Mouse (Mus musculus) monocyte, adult 5-6 weeks (primary cell): ENCODE data around the gene Ranbp9. TPM values are rescaled to one million over a fixed set of nuclear protein-coding genes. Genes with fewer than 3 reads are reported as not detected.

ENCODE experiments used
- ATAC-seq: fragments of 153-309, 156-312 bp; replicated peaks from 2 replicates; pipeline ENCODE4 v1.8.0; 2017; ENCODE audit warnings: mild to moderate bottlenecking; ENCODE audit not compliant: low TSS enrichment, insufficient number of reproducible peaks, severe bottlenecking, poor library complexity, low FRiP score
- total RNA-seq: library from RNA; stranded (forward); fragments of 200-1000, 200-491, 200-594 nt; gene quantifications from 3 replicates; pipeline ENCODE4 v1.2.3, GENCODE M21; 2017

Gene Ranbp9
- total RNA-seq, 1 experiment from 2014 or later = 109 TPM

GRCm38 (mm10) chr13:43398297-43399080, 82.6 kb downstream of the Ranbp9 start, which contains the start of gene Nol7:
Gene Nol7 (plus strand): TSS chr13:43398390.
- peak; percentile 96 for ATAC-seq

GRCm38 (mm10) chr13:43397700-43398296, 83.3 kb downstream of the Ranbp9 start:
- ATAC-seq = no peak

GRCm38 (mm10) chr13:43385321-43385720, 95.8 kb downstream of the Ranbp9 start:
- ATAC-seq = no peak

GRCm38 (mm10) chr13:43379989-43380388, 101.1 kb downstream of the Ranbp9 start:
- no peak for ATAC-seq

- ATAC-seq = no peak
Observed at GRCm38 (mm10) chr13:43374918-43375432, 106.1 kb downstream of the Ranbp9 start.

- no peak for ATAC-seq
Observed at GRCm38 (mm10) chr13:43374205-43374604, 106.9 kb downstream of the Ranbp9 start.

- no peak for ATAC-seq
Observed at GRCm38 (mm10) chr13:43372892-43373291, 108.2 kb downstream of the Ranbp9 start.

GRCm38 (mm10) chr13:43370063-43370462, 111.0 kb downstream of the Ranbp9 start:
- no peak for ATAC-seq

GRCm38 (mm10) chr13:43365825-43366184, 115.3 kb downstream of the Ranbp9 start:
- no peak for ATAC-seq

- ATAC-seq = peak; percentile 92
Observed at GRCm38 (mm10) chr13:43364985-43365824, 115.9 kb downstream of the Ranbp9 start, which contains the start of gene Sirt5. Gene Sirt5 (plus strand): TSS chr13:43365496.

GRCm38 (mm10) chr13:43362353-43362752, 118.7 kb downstream of the Ranbp9 start:
- no peak for ATAC-seq

- no peak for ATAC-seq
Observed at GRCm38 (mm10) chr13:43360534-43360933, 120.5 kb downstream of the Ranbp9 start.

GRCm38 (mm10) chr13:43356346-43357125, 124.5 kb downstream of the Ranbp9 start:
- ATAC-seq = no peak

- ATAC-seq = no peak
Observed at GRCm38 (mm10) chr13:43354362-43354761, 126.7 kb downstream of the Ranbp9 start.

GRCm38 (mm10) chr13:43353356-43353755, 127.7 kb downstream of the Ranbp9 start:
- no peak for ATAC-seq
